Mouse (Mus musculus): ENCODE data around the gene Fyco1. TPM values are rescaled to one million over a fixed set of nuclear protein-coding genes. Genes with fewer than 3 reads are reported as not detected.
"Not testable (repeated sequence)": the region's sequence is repeated elsewhere in the genome, so short reads cannot be mapped to it uniquely, and the experiment has no call there.

Fyco1 gene
- polyA plus RNA-seq, 1 experiment from 2014 or later, result 15.2 TPM

- Histone ChIP-seq H3K9ac (no peak overlapping the region), H3K4me1 (no peaks in the 10 kb centered on the region), H3K36me3 (peaks cover 59% of the 10 kb centered on the region), H3K27me3 (no peaks in the 10 kb centered on the region), H3K9me3 (no peaks in the 10 kb centered on the region), H3K4me2 (no peak overlapping the region), H3K27ac (no peak overlapping the region), H3K4me3 (no peak overlapping the region)
- WGBS, result 80% methylated on average over 2 of the region's 2 CpGs
- no peak for ATAC-seq (ENCODE audit: insufficient number of reproducible peaks, insufficient read depth, low FRiP score, low TSS enrichment, low read depth)
Measured at GRCm38 (mm10) chr9:123814326-123814725, 37.4 kb downstream of the Fyco1 start.

GRCm38 (mm10) chr9:123811831-123812230, 39.9 kb downstream of the Fyco1 start:
- no peak overlapping the region for H3K4me3 ChIP-seq
- H3K9me3 ChIP-seq, result no peaks in the 10 kb centered on the region
- H3K27ac ChIP-seq, result no peak overlapping the region
- H3K9ac ChIP-seq, result no peak overlapping the region
- no peaks in the 10 kb centered on the region for H3K4me1 ChIP-seq
- H3K4me2 ChIP-seq, result no peak overlapping the region
- no peak for ATAC-seq (ENCODE audit: insufficient number of reproducible peaks, insufficient read depth, low FRiP score, low TSS enrichment, low read depth)
- no peaks in the 10 kb centered on the region for H3K27me3 ChIP-seq
- peaks cover 39% of the 10 kb centered on the region for H3K36me3 ChIP-seq
- WGBS, result 90% methylated on average over 3 of the region's 3 CpGs

- H3K9me3 ChIP-seq, result no peaks in the 10 kb centered on the region
- H3K4me3 ChIP-seq, result no peak overlapping the region
- H3K4me1 ChIP-seq, result no peaks in the 10 kb centered on the region
- no peaks in the 10 kb centered on the region for H3K27me3 ChIP-seq
- no peak for ATAC-seq (ENCODE audit: insufficient number of reproducible peaks, insufficient read depth, low FRiP score, low TSS enrichment, low read depth)
- no peak overlapping the region for H3K27ac ChIP-seq
- H3K36me3 ChIP-seq, result peaks cover 25% of the 10 kb centered on the region
- H3K9ac ChIP-seq, result no peak overlapping the region
- H3K4me2 ChIP-seq, result no peak overlapping the region
- WGBS, result 53% methylated on average over 7 of the region's 7 CpGs
Measured at GRCm38 (mm10) chr9:123808583-123808982, 43.1 kb downstream of the Fyco1 start.

GRCm38 (mm10) chr9:123806267-123806666, 45.4 kb downstream of the Fyco1 start, which contains the start of gene Cxcr6:
Gene Cxcr6 (plus strand): TSS chr9:123806475.
- no peak within 1 kb of the TSS for H3K9ac ChIP-seq
- 87% methylated on average over 5 of the region's 5 CpGs for WGBS

GRCm38 (mm10) chr9:123805241-123805640, 46.5 kb downstream of the Fyco1 start:
- no peak overlapping the region for H3K9ac ChIP-seq
- H3K4me3 ChIP-seq, result no peak overlapping the region
- H3K9me3 ChIP-seq, result no peaks in the 10 kb centered on the region
- no peak for ATAC-seq (ENCODE audit: insufficient number of reproducible peaks, insufficient read depth, low FRiP score, low TSS enrichment, low read depth)
- no peak overlapping the region for H3K4me2 ChIP-seq
- WGBS, result 96% methylated on average over 2 of the region's 2 CpGs
- no peaks in the 10 kb centered on the region for H3K4me1 ChIP-seq
- peaks cover 34% of the 10 kb centered on the region for H3K36me3 ChIP-seq
- H3K27me3 ChIP-seq, result no peaks in the 10 kb centered on the region
- no peak overlapping the region for H3K27ac ChIP-seq

More at GRCm38 (mm10) chr9:123806267-123806666, 45.4 kb downstream of the Fyco1 start, which contains the start of gene Cxcr6:
- Histone ChIP-seq H3K36me3 (peaks cover 35% of the 10 kb centered on the region), H3K4me3 (no peak within 1 kb of the TSS), H3K27ac (no peak within 1 kb of the TSS), H3K9me3 (no peaks in the 10 kb centered on the region), H3K27me3 (no peaks in the 10 kb centered on the region), H3K4me2 (no peak within 1 kb of the TSS), H3K4me1 (no peaks in the 10 kb centered on the region)
- ATAC-seq (ENCODE audit: insufficient number of reproducible peaks, insufficient read depth, low FRiP score, low TSS enrichment, low read depth), result no peak

GRCm38 (mm10) chr9:123802896-123803295, 48.8 kb downstream of the Fyco1 start:
- Histone ChIP-seq H3K4me1 (no peaks in the 10 kb centered on the region), H3K4me3 (no peak overlapping the region), H3K27me3 (no peaks in the 10 kb centered on the region), H3K4me2 (no peak overlapping the region), H3K9ac (no peak overlapping the region), H3K9me3 (no peaks in the 10 kb centered on the region), H3K36me3 (peaks cover 39% of the 10 kb centered on the region), H3K27ac (no peak overlapping the region)
- no peak for ATAC-seq (ENCODE audit: insufficient number of reproducible peaks, insufficient read depth, low FRiP score, low TSS enrichment, low read depth)

GRCm38 (mm10) chr9:123802421-123802820, 49.3 kb downstream of the Fyco1 start:
- 89% methylated on average over 2 of the region's 2 CpGs for WGBS
- no peaks in the 10 kb centered on the region for H3K27me3 ChIP-seq
- H3K4me1 ChIP-seq, result no peaks in the 10 kb centered on the region
- H3K4me3 ChIP-seq, result no peak overlapping the region
- H3K27ac ChIP-seq, result no peak overlapping the region
- no peaks in the 10 kb centered on the region for H3K9me3 ChIP-seq
- H3K9ac ChIP-seq, result no peak overlapping the region
- H3K36me3 ChIP-seq, result peaks cover 43% of the 10 kb centered on the region
- ATAC-seq (ENCODE audit: insufficient number of reproducible peaks, insufficient read depth, low FRiP score, low TSS enrichment, low read depth), result no peak
- no peak overlapping the region for H3K4me2 ChIP-seq

GRCm38 (mm10) chr9:123801527-123801926, 50.2 kb downstream of the Fyco1 start:
- 77% methylated on average over 1 of the region's 1 CpGs for WGBS
- Histone ChIP-seq H3K9ac (no peak overlapping the region), H3K4me3 (no peak overlapping the region), H3K4me1 (no peaks in the 10 kb centered on the region), H3K27ac (no peak overlapping the region), H3K27me3 (no peaks in the 10 kb centered on the region), H3K9me3 (no peaks in the 10 kb centered on the region), H3K36me3 (peaks cover 52% of the 10 kb centered on the region), H3K4me2 (no peak overlapping the region)
- no peak for ATAC-seq (ENCODE audit: insufficient number of reproducible peaks, insufficient read depth, low FRiP score, low TSS enrichment, low read depth)

GRCm38 (mm10) chr9:123796174-123796573, 55.5 kb downstream of the Fyco1 start:
- 65% methylated on average over 3 of the region's 3 CpGs for WGBS
- Histone ChIP-seq H3K27ac (no peak overlapping the region), H3K9ac (no peak overlapping the region), H3K36me3 (peaks cover 69% of the 10 kb centered on the region), H3K4me1 (no peaks in the 10 kb centered on the region), H3K4me2 (no peak overlapping the region), H3K4me3 (no peak overlapping the region), H3K9me3 (no peaks in the 10 kb centered on the region), H3K27me3 (no peaks in the 10 kb centered on the region)
- ATAC-seq (ENCODE audit: insufficient number of reproducible peaks, insufficient read depth, low FRiP score, low TSS enrichment, low read depth), result no peak

- Histone ChIP-seq H3K4me2 (no peak overlapping the region), H3K27me3 (no peaks in the 10 kb centered on the region), H3K36me3 (peaks cover 54% of the 10 kb centered on the region), H3K4me3 (no peak overlapping the region), H3K9me3 (no peaks in the 10 kb centered on the region), H3K4me1 (no peaks in the 10 kb centered on the region), H3K9ac (no peak overlapping the region), H3K27ac (no peak overlapping the region)
- 79% methylated on average over 4 of the region's 4 CpGs for WGBS
- no peak for ATAC-seq (ENCODE audit: insufficient number of reproducible peaks, insufficient read depth, low FRiP score, low TSS enrichment, low read depth)
Measured at GRCm38 (mm10) chr9:123788855-123789529, 62.7 kb downstream of the Fyco1 start.

- WGBS, result 35% methylated on average over 2 of the region's 2 CpGs
- not testable (repeated sequence) for H3K36me3 ChIP-seq; H3K27ac ChIP-seq; H3K27me3 ChIP-seq; H3K4me1 ChIP-seq; H3K4me2 ChIP-seq; H3K4me3 ChIP-seq; H3K9me3 ChIP-seq; H3K9ac ChIP-seq; ATAC-seq (ENCODE audit: insufficient number of reproducible peaks, insufficient read depth, low FRiP score, low TSS enrichment, low read depth)
Measured at GRCm38 (mm10) chr9:123773299-123773698, 78.4 kb downstream of the Fyco1 start.

GRCm38 (mm10) chr9:123769532-123769931, 82.2 kb downstream of the Fyco1 start:
- no peaks in the 10 kb centered on the region for H3K9me3 ChIP-seq
- no peak for ATAC-seq (ENCODE audit: insufficient number of reproducible peaks, insufficient read depth, low FRiP score, low TSS enrichment, low read depth)
- WGBS, result 52% methylated on average over 6 of the region's 6 CpGs

More at GRCm38 (mm10) chr9:123769532-123769931, 82.2 kb downstream of the Fyco1 start:
- H3K27me3 ChIP-seq, result no peaks in the 10 kb centered on the region
- H3K4me3 ChIP-seq, result no peak overlapping the region
- no peaks in the 10 kb centered on the region for H3K36me3 ChIP-seq
- no peak overlapping the region for H3K27ac ChIP-seq
- peaks cover 8% of the 10 kb centered on the region for H3K4me1 ChIP-seq
- H3K4me2 ChIP-seq, result no peak overlapping the region
- H3K9ac ChIP-seq, result no peak overlapping the region

Data from embryonic facial prominence, embryonic 13.5 days (tissue).